Mouse (Mus musculus) embryonic stem cell, embryonic (primary cell): Measurements from ENCODE around the gene Ap1s1.

Experiments used
- CTCF ChIA-PET, 4 experiments: fragments of 300-600 bp in 2 of 4; fragments of 350-600 bp in 2 of 4; sonication (Branson Sonifier 250); formaldehyde crosslinking; loops; one replicate each; lab custom pipeline; 2022; ENCODE audit warnings: inconsistent platforms in 2 of 4; lab: Charles Lee
- POLR2A ChIA-PET, 4 experiments: fragments of 300-600 bp in 2 of 4; fragments of 350-600 bp in 2 of 4; sonication (Branson Sonifier 250); formaldehyde crosslinking; loops; one replicate each; lab custom pipeline; 2022; ENCODE audit warnings: antibody characterized with exemption in 4 of 4, inconsistent platforms in 1 of 4; lab: Charles Lee

Gene Ap1s1

DNA sequence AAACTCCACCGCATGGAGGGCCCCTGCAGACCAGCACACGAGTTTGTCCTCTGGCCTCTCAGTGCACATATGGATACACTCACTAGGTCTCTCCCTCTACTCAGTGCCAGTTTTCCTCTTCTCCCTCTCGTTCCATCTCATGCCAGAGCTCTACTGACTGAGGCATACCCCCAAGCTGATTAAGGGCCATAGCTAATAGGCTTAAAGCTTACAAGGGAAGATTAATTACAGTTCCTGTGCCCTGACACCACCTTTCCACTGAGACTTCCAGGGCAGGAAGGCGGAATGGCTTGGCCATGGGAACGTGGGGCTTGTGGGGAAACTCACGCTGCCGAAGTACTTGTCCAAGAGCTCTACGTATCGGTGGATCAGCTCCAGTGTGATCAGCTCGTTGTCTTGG lies 4.5 kb downstream of the Ap1s1 start:
- POLR2A ChIA-PET: no interaction called here
- CTCF ChIA-PET: interaction anchor here in 2 of 4 experiments (0.6 kb wide), 2 partner anchors 11 to 1887 kb away, joined by 3 read pairs; no protein-coding TSS in a partner anchor

DNA sequence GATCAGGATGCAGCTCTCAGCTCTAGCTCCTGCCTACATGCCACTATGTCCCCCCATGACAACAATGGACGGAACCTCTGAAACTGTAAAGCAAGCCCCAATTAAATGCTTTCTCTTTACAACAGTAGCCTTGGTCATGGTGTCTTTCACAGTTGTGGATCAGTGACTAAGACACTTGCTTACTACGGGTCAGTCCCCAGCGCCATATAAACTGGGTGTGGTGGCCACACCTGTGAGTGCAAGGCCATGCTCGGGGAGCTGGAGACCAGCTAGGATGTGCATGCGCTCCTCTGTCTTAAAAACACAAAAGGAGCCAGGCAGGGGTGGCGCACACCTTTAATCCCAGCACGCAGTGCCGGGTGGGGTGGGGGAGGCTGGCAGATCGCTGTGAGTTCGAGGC lies 6.5 kb downstream of the Ap1s1 start:
- ChIA-PET POLR2A (interaction anchor here in 3 of 4 experiments (0.6 to 0.9 kb wide), 4 partner anchors 10 to 1715 kb away, joined by 3 read pairs; no protein-coding TSS in a partner anchor), CTCF (interaction anchor here in 2 of 4 experiments (0.6 to 0.7 kb wide), 2 partner anchors 29 to 65 kb away, joined by 3 read pairs; no protein-coding TSS in a partner anchor)

GRCm38 (mm10) chr5:137036211-137036610 lies 9.7 kb downstream of the Ap1s1 start:
- POLR2A ChIA-PET: interaction anchor here in 2 of 4 experiments (0.6 to 1.5 kb wide), 5 partner anchors 9 to 538 kb away, joined by 3 to 8 read pairs (median 3); partner anchors contain the start of genes Ap1s1 (in 2 of the 2) and Plod3 (in 1 of the 2)
- CTCF ChIA-PET: interaction anchor here in 2 of 4 experiments (1.0 to 1.4 kb wide), 3 partner anchors 9 to 81 kb away, joined by 3 to 5 read pairs (median 4); partner anchors contain the start of gene Ap1s1 (in 1 of the 2)

DNA sequence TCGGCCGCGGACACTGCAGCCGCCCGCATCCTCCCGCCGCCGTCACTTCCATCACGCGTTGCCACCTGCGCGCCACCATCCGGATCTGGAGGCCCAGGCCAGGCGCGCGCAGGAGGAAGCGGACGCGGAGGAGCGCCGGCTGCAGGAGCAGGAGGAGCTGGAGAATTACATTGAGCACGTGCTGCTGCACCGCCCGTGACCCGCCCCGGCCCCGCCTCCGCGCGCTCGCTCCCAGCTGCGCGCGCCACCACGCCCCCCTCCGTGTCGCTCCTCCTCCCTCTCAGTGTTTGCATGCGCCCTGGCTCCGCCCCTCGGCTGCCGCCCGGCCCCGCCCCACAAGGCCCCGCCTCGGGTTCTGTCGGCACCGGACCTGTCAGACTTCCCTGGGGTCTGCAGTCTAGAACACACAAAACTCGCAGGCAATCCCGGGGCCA lies 13.3 kb downstream of the Ap1s1 start:
- ChIA-PET POLR2A (interaction anchor here in 3 of 4 experiments (0.6 to 2.8 kb wide), 13 partner anchors 10 to 413 kb away, joined by 3 to 16 read pairs (median 4); partner anchors contain the start of genes Ap1s1 (in 3 of the 3), Fis1 (in 2 of the 3), Cldn15 (in 1 of the 3) and Plod3 (in 1 of the 3)), CTCF (interaction anchor here in 3 of 4 experiments (0.5 to 1.0 kb wide), 6 partner anchors 13 to 453 kb away, joined by 3 to 7 read pairs (median 4); partner anchors contain the start of gene Ap1s1 (in 1 of the 3))

DNA sequence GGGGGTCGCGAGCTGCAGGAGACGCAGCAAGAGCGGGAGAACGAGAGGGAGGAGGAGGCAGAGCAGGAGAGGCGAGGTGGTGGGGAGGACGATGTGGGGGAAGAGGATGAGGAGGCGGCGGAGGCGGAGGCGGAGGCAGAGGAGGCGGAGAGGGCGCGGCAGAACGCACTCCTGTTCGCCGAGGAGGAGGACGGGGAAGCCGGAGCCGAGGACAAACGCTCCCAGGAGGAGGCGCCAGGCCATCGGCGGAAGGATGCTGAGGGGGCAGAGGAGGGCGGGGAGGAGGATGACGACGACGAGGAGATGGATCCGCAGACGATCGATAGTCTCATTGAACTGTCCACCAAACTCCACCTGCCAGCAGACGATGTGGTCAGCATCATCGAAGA lies 13.9 kb downstream of the Ap1s1 start:
- ChIA-PET CTCF (interaction anchor here in 2 of 4 experiments (0.5 to 1.0 kb wide), 3 partner anchors 19 to 48 kb away, joined by 4 to 5 read pairs (median 4); no protein-coding TSS in a partner anchor), POLR2A (interaction anchor here (0.6 to 2.8 kb wide), 11 partner anchors 11 to 320 kb away, joined by 3 to 16 read pairs (median 4); partner anchors contain the start of genes Ap1s1 (in 3 of the 4), Cldn15 (in 1 of the 4), Fis1 (in 1 of the 4) and Plod3 (in 1 of the 4))

DNA sequence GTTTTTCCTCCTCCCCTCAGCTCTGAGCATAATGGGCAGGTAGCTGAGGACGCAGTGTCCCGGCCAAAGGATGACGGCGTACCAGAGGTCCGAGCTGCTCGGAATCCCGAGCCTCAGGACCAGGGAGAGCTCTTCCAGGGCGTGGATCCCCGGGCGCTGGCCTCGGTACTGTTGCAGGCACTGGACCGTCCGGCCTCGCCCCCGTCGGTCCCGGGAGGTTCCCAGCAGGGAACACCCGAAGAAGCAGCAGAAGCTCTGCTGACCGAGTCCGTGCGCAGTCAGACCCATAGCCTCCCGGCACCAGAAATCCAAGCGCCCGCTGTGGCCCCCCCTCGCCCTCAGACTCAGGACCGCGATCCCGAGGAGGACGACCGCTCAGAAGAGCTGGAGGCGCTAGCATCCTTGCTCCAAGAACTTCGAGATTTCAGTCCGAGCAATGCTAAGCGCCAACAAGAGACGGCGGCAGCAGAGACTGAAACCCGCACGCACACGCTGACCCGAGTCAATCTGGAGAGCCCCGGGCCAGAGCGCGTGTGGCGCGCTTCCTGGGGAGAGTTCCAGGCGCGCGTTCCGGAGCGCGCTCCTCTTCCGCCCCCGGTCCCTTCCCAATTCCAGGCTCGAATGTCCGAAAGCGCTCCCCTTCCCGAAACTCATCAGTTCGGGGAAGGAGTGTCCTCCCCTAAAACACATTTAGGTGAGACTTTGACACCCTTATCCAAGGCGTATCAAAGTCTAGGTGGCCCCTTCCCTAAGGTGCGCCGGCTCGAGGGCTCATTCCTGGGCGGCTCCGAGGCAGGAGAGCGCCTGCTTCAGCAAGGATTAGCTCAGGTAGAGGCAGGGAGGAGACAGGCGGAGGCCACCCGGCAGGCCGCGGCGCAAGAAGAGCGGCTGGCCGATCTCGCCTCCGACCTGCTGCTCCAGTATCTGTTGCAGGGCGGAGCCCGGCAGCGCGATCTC lies 14.6 kb downstream of the Ap1s1 start:
- ChIA-PET POLR2A (interaction anchor here (0.6 to 2.8 kb wide), 12 partner anchors 14 to 594 kb away, joined by 3 to 16 read pairs (median 4); partner anchors contain the start of genes Ap1s1 (in 2 of the 4), Plod3 (in 2 of the 4), Fis1 (in 1 of the 4) and Serpine1 (in 1 of the 4)), CTCF (interaction anchor here in 3 of 4 experiments (0.5 to 1.5 kb wide), 4 partner anchors 15 to 1728 kb away, joined by 3 to 5 read pairs (median 3); no protein-coding TSS in a partner anchor)

DNA sequence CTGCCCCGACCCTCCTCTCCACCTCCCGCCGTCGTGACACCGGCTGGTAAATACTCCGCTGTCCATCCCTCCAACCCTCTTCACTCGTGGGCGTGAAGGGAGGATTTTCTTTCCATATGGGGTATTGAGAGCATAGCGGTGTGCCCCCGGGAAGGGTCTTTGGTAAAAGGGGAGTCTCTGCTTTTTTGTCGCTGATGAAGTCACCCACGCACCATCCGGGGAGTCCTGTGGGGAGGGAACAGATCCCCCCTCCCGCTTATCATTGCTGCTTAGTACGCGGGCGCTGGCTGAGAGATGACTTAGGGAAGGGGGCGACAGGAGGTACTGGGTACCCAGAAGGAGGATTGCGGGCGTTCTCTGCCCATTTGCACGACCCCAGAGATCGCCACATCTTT lies 15.5 kb downstream of the Ap1s1 start:
- POLR2A ChIA-PET: interaction anchor here in 3 of 4 experiments (0.6 to 2.8 kb wide), 18 partner anchors 15 to 595 kb away, joined by 3 to 16 read pairs (median 4); partner anchors contain the start of genes Ap1s1 (in 2 of the 3), Fis1 (in 2 of the 3), Plod3 (in 2 of the 3) and Serpine1 (in 1 of the 3)
- CTCF ChIA-PET: interaction anchor here in 2 of 4 experiments (0.8 to 1.5 kb wide), 6 partner anchors 15 to 92 kb away, joined by 3 to 4 read pairs (median 3); partner anchors contain the start of gene Ap1s1 (in 1 of the 2)

GRCm38 (mm10) chr5:137029643-137030415 lies 16.1 kb downstream of the Ap1s1 start:
- ChIA-PET CTCF (interaction anchor here in 2 of 4 experiments (0.7 to 1.5 kb wide), 7 partner anchors 15 to 101 kb away, joined by 3 to 4 read pairs (median 3); partner anchors contain the start of gene Ap1s1 (in 1 of the 2)), POLR2A (interaction anchor here (0.5 to 2.4 kb wide), 16 partner anchors 9 to 1094 kb away, joined by 3 to 14 read pairs (median 3); partner anchors contain the start of genes Fis1 (in 2 of the 4), Plod3 (in 2 of the 4) and Ap1s1 (in 1 of the 4))

DNA sequence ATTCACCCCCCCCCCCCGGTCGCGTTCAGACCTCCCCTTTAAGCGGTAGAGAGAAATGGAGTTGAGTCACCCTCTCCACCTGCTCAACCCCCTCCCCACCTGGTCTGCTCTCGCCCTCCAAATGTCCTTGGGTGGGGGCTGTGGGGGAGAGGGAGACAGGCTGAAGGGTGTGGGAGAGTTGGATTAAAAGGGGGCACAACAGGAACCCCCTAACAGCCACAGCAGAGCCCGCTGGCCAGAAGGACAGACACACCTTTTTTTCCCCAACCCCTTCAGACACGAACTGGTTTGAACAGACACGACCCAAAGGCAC lies 16.7 kb downstream of the Ap1s1 start:
- ChIA-PET POLR2A (interaction anchor here in 3 of 4 experiments (0.5 to 2.4 kb wide), 13 partner anchors 9 to 1093 kb away, joined by 3 to 14 read pairs (median 3); partner anchors contain the start of genes Fis1 (in 2 of the 3) and Ap1s1 (in 1 of the 3)), CTCF (interaction anchor here in 3 of 4 experiments (0.6 to 1.0 kb wide), 6 partner anchors 15 to 100 kb away, joined by 3 to 13 read pairs (median 3); partner anchors contain the start of gene Ap1s1 (in 1 of the 3))

GRCm38 (mm10) chr5:137028561-137029272 lies 17.2 kb downstream of the Ap1s1 start:
- CTCF ChIA-PET: interaction anchor here in 2 of 4 experiments (0.6 kb wide), 3 partner anchors 22 to 408 kb away, joined by 3 to 13 read pairs (median 5); no protein-coding TSS in a partner anchor
- POLR2A ChIA-PET: interaction anchor here in 2 of 4 experiments (0.6 to 0.7 kb wide), 2 partner anchors 9 to 165 kb away, joined by 3 to 4 read pairs; no protein-coding TSS in a partner anchor

DNA sequence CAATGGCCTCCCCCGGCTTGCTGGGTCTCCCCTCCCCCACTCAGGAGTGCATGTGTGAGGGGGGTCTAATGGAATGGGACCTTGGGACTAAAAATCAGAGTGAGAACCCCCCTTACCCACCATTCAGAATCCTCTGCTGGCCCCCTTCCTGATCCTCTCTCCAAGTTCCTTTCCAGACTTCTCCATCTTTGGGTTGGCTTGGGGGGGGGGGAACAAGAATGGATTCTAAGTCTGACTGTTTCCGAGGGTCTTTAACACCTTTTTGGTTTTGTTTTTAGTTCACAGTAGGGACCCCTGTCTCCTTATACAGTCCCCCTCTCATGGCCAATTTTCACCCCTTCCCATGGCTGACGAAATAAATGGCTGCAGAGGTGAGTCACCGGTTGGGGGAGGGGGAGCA lies 19.8 kb downstream of the Ap1s1 start, which contains the start of gene Vgf:
TSS of gene Vgf (plus strand) at position 301 of the 400 bp plus-strand sequence.
- CTCF ChIA-PET: interaction anchor here in 1 of 4 experiments (0.7 to 0.9 kb wide), 2 partner anchors 78 to 185 kb away, joined by 3 to 6 read pairs; no protein-coding TSS in a partner anchor
- POLR2A ChIA-PET: interaction anchor here in 1 of 4 experiments (0.7 kb wide), 1 partner anchor 612 kb away, joined by 4 read pairs; no protein-coding TSS in a partner anchor

- ChIA-PET POLR2A (interaction anchor here in 1 of 4 experiments (1.3 kb wide), 1 partner anchor 21 kb away, joined by 4 read pairs; the partner anchor contains the start of gene Ap1s1), CTCF (interaction anchor here in 2 of 4 experiments (0.7 to 1.8 kb wide), 4 partner anchors 9 to 48 kb away, joined by 3 to 5 read pairs (median 4); no protein-coding TSS in a partner anchor)
Observed at GRCm38 (mm10) chr5:137025132-137025531, 20.8 kb downstream of the Ap1s1 start.

- POLR2A ChIA-PET: interaction anchor here in 1 of 4 experiments (1.3 kb wide), 1 partner anchor 21 kb away, joined by 4 read pairs; the partner anchor contains the start of gene Ap1s1
- CTCF ChIA-PET: interaction anchor here in 3 of 4 experiments (0.6 to 1.8 kb wide), 6 partner anchors 9 to 241 kb away, joined by 3 to 7 read pairs (median 4); no protein-coding TSS in a partner anchor
Observed at GRCm38 (mm10) chr5:137024318-137024717, 21.6 kb downstream of the Ap1s1 start.

GRCm38 (mm10) chr5:137015913-137016312 lies 30.0 kb downstream of the Ap1s1 start:
- POLR2A ChIA-PET: interaction anchor here in 1 of 4 experiments (0.6 kb wide), 1 partner anchor 112 kb away, joined by 4 read pairs; no protein-coding TSS in a partner anchor
- CTCF ChIA-PET: interaction anchor here in 1 of 4 experiments (1.9 kb wide), 1 partner anchor 9 kb away, joined by 5 read pairs; no protein-coding TSS in a partner anchor

- ChIA-PET POLR2A (interaction anchor here in 2 of 4 experiments (0.6 to 1.6 kb wide), 6 partner anchors 12 to 1069 kb away, joined by 3 to 5 read pairs (median 4); no protein-coding TSS in a partner anchor), CTCF (interaction anchor here in 3 of 4 experiments (0.5 to 1.2 kb wide), 5 partner anchors 31 to 181 kb away, joined by 3 to 5 read pairs (median 4); no protein-coding TSS in a partner anchor)
Observed at GRCm38 (mm10) chr5:137012401-137012950, 33.5 kb downstream of the Ap1s1 start.
